Mouse (Mus musculus): ENCODE data around the gene Abhd16b.
A peak's percentile ranks its signal among the peaks of the same experiment; 100 is the strongest.

DNA sequence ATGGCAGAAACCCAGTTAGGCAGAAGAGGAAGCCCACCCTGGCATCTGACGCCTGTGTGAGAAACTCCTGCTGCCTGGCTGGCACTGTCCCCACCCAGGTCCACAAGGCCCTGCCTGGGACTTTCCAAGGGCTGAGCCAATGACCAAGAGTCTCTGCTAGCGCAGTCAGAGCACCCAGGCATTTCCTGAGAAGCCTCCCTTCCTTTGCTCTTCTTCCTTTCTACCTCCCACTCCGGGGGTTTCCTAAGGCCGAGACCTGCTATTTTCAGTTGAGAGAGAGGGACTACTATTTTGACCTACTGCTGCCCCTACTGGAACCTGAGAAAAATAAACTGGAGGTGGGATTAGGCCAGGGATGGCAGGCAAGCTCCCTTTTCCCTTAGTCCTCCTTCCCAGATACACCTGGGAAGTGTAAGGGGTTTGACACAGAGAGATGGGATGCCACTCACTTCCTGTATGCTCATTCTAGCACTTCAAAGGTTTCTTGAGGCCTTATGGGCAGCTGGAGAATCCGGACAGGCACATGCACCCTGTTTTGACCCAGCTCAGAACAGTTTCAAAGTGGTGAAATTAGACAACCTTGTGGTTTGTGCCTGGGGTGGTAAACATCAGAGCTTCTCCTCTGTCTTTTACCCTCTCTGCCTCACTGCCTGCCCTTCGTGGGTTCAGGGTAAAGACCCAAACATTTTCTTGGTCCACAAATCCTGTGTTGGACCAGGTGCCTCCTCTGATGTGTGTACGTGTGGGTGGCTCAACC lies 9.3 kb upstream of the Abhd16b start:
- peak; percentile 52; the same call in 1 of the 2 replicates for TF ChIP-seq CTCF (IDR thresholded peaks at IDR 0.05; ENCODE audit: borderline replicate concordance, insufficient read depth, low read depth, low read length)
- TF ChIP-seq POLR2A (IDR thresholded peaks at IDR 0.05; ENCODE audit: borderline replicate concordance, insufficient read depth, low read length): no peak
